Mouse (Mus musculus) v-Abl transformed pro-B cells (cell line): ENCODE data around the gene Serpinh1.

Source experiments
- in situ Hi-C, 2 experiments: fragments of 400-800 bp; cut with MboI; formaldehyde crosslinking; loops; one replicate each; pipeline ENCODE4 v1.15.1; 2025; ENCODE audit not compliant: unreplicated experiment in 2 of 2

The Serpinh1 gene

GRCm38 (mm10) chr7:99300650-99301175, 52.3 kb downstream of the Serpinh1 start:
- in situ Hi-C loops: no loop called here
